Mouse (Mus musculus): ENCODE measurements around the gene Tardbp. TPM values are rescaled to one million over a fixed set of nuclear protein-coding genes. Genes with fewer than 3 reads are reported as not detected.
A peak's percentile ranks its signal among the peaks of the same experiment; 100 is the strongest.

Tardbp gene
- total and polyA plus RNA-seq, 3 experiments: 176 to 618 (median 341) TPM

- Histone ChIP-seq H3K4me3 (replicated peaks in 1 of 3; ENCODE audit: low read depth in 2 of 3, low read length in 2 of 3, poor library complexity in 1 of 3) (no peak overlapping the region), H3K9ac (ENCODE audit: insufficient read depth, low read depth) (no peak overlapping the region), H3K79me2 (replicated peaks; ENCODE audit: control insufficient read depth, extremely low read depth, insufficient read depth, poor library complexity, severe bottlenecking) (no peaks in the 10 kb centered on the region), H3K36me3 (replicated peaks in 1 of 2; ENCODE audit: control insufficient read depth in 1 of 2, insufficient read depth in 1 of 2, low read length in 1 of 2) (no peaks in the 10 kb centered on the region), H3K4me1 (ENCODE audit: control insufficient read depth in 1 of 2, insufficient read depth in 2 of 2) (peaks cover 7 to 15% of the 10 kb centered on the region in 2 experiments; a peak in 3 of 4 replicates), H3K27ac (ENCODE audit: insufficient read depth, low read depth) (no peak overlapping the region), H3K9me3 (replicated peaks; ENCODE audit: low read length) (no peaks in the 10 kb centered on the region), H3K27me3 (replicated peaks) (peaks cover 1% of the 10 kb centered on the region), H3K4me2 (ENCODE audit: insufficient read depth, low read depth, poor library complexity, severe bottlenecking) (no peak overlapping the region)
- dilution Hi-C loops (cut with MboI; ENCODE audit: extremely low pct_ligation_motif_present, extremely low pct_unique_long_range_greater_than_20kb, low sequenced_read_pairs) (no loop called here), in situ Hi-C loops (cut with MboI; ENCODE audit: low pct_ligation_motif_present, low pct_unique_long_range_greater_than_20kb, low sequenced_read_pairs) (no loop called here)
- no peak for TF ChIP-seq JUN (IDR thresholded peaks at IDR 0.05; ENCODE audit: insufficient read depth, low read depth, low read length)
- no peak for TF ChIP-seq RAD21 (IDR thresholded peaks at IDR 0.05; ENCODE audit: low read depth, low read length)
- TF ChIP-seq KAT2A (IDR thresholded peaks at IDR 0.05; ENCODE audit: insufficient replicate concordance, low read length): no peak
- TF ChIP-seq SMC3 (IDR thresholded peaks at IDR 0.05; ENCODE audit: low read depth, low read length): no peak
- TF ChIP-seq GABPA (IDR thresholded peaks at IDR 0.05; ENCODE audit: insufficient replicate concordance, low read depth, low read length): no peak
- no peak for TF ChIP-seq EP300 (IDR thresholded peaks at IDR 0.05; ENCODE audit: low read length)
- no peak for TF ChIP-seq SIN3A (IDR thresholded peaks at IDR 0.05; ENCODE audit: low read length)
- no peak for TF ChIP-seq IRF4 (IDR thresholded peaks at IDR 0.05; ENCODE audit: low read depth, low read length)
- TF ChIP-seq ZC3H11A (IDR thresholded peaks at IDR 0.05; ENCODE audit: low read depth, low read length): no peak
- TF ChIP-seq PAX5 (IDR thresholded peaks at IDR 0.05; ENCODE audit: low read length): no peak
- TF ChIP-seq MEF2A (IDR thresholded peaks at IDR 0.05; ENCODE audit: borderline replicate concordance, low read depth, low read length): no peak
- no peak for TF ChIP-seq USF2 (conservative IDR thresholded peaks at IDR 0.05; ENCODE audit: low read depth, low read length)
- TF ChIP-seq ZKSCAN1 (IDR thresholded peaks at IDR 0.05; ENCODE audit: borderline replicate concordance, low read depth, low read length): no peak
- TF ChIP-seq ZMIZ1 (IDR thresholded peaks at IDR 0.05; ENCODE audit: low read depth, low read length): no peak
- TF ChIP-seq HCFC1 (IDR thresholded peaks at IDR 0.05; ENCODE audit: low read depth, low read length): no peak
- TF ChIP-seq BHLHE40 (IDR thresholded peaks at IDR 0.05; ENCODE audit: low read depth, low read length): no peak
- DNase-seq (ENCODE audit: extremely low read depth): no peak
These were observed 12.6 kb upstream of the Tardbp start for GRCm38 (mm10) chr4:148639455-148639854.

GRCm38 (mm10) chr4:148638302-148638701 is 11.5 kb upstream of the Tardbp start:
- Histone ChIP-seq H3K9ac (ENCODE audit: insufficient read depth, low read depth) (no peak overlapping the region), H3K4me3 (replicated peaks in 1 of 3; ENCODE audit: low read depth in 2 of 3, low read length in 2 of 3, poor library complexity in 1 of 3) (no peak overlapping the region), H3K36me3 (replicated peaks in 1 of 2; ENCODE audit: control insufficient read depth in 1 of 2, insufficient read depth in 1 of 2, low read length in 1 of 2) (no peaks in the 10 kb centered on the region), H3K9me3 (replicated peaks; ENCODE audit: low read length) (no peaks in the 10 kb centered on the region), H3K79me2 (replicated peaks; ENCODE audit: control insufficient read depth, extremely low read depth, insufficient read depth, poor library complexity, severe bottlenecking) (no peaks in the 10 kb centered on the region), H3K4me1 (ENCODE audit: control insufficient read depth in 1 of 2, insufficient read depth in 2 of 2) (peaks cover 5 to 13% of the 10 kb centered on the region in 2 experiments; a peak in 3 of 4 replicates), H3K27ac (ENCODE audit: insufficient read depth, low read depth) (no peak overlapping the region), H3K27me3 (replicated peaks) (no peaks in the 10 kb centered on the region), H3K4me2 (ENCODE audit: insufficient read depth, low read depth, poor library complexity, severe bottlenecking) (peak overlapping the region; percentile 21; the same call in 1 of the 2 replicates)
- no peak for DNase-seq (ENCODE audit: extremely low read depth)
- dilution Hi-C loops (cut with MboI; ENCODE audit: extremely low pct_ligation_motif_present, extremely low pct_unique_long_range_greater_than_20kb, low sequenced_read_pairs): no loop called here
- TF ChIP-seq MAFK (IDR thresholded peaks at IDR 0.05; ENCODE audit: insufficient replicate concordance, low read length): no peak
- no peak for TF ChIP-seq CHD2 (IDR thresholded peaks at IDR 0.05; ENCODE audit: low read length)
- no peak for TF ChIP-seq CHD1 (IDR thresholded peaks at IDR 0.05; ENCODE audit: low read depth, low read length)
- 0 out of 2 replicates have a peak, but pooled peaks have one; percentile 20 for TF ChIP-seq NRF1 (IDR thresholded peaks at IDR 0.05; ENCODE audit: low read depth, low read length)
- no peak for TF ChIP-seq RCOR1 (conservative IDR thresholded peaks at IDR 0.05; ENCODE audit: low read depth, low read length)
- peak; percentile 52; the same call in 1 of the 2 replicates for TF ChIP-seq BHLHE40 (IDR thresholded peaks at IDR 0.05; ENCODE audit: low read depth, low read length)
- no peak for TF ChIP-seq ZMIZ1 (IDR thresholded peaks at IDR 0.05; ENCODE audit: low read depth, low read length)
- in situ Hi-C loops (cut with MboI; ENCODE audit: low pct_ligation_motif_present, low pct_unique_long_range_greater_than_20kb, low sequenced_read_pairs): no loop called here
